Mouse (Mus musculus): Measurements from ENCODE around the gene Cds2. TPM values are rescaled to one million over a fixed set of nuclear protein-coding genes. Genes with fewer than 3 reads are reported as not detected.
"Not testable (repeated sequence)": the region's sequence is repeated elsewhere in the genome, so short reads cannot be mapped to it uniquely, and the experiment has no call there.

Cds2 gene
- polyA plus RNA-seq, 1 experiment from 2014 or later: 20.8 TPM

DNA sequence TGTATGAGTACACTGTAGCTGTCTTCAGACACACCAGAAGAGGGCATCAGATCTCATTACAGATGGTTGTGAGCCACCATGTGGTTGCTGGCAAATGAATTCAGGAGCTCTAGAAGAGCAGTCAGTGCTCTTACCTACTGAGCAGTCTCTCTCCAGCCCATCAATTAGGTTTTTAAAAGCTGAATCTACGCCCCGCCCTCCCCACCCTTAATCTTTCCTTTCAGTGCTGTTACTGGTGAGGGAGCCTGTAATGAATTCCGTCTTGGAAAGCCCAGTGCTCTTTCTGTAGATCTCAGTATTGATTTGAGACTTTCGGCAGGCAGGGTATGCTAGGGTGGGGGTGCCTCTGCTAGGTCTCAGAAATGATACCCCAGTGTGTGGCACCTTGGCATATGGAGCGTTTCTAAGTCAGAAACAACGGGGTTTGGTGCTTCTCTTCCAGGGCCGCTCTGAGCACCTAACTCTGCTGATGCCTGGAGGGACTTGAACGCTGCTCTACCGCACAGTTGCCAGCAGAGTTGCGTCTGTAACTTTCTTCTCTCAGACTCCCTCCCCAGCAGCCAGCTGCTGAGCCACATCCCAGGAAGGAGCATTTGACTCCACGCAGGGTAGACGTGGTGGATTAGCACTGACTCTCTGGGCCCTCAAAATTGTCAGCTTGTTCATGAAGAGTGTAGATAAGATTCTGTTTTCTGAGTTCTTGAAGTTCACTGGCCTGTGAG, 19.7 kb downstream of the Cds2 start:
- Histone ChIP-seq H3K27me3 (ENCODE audit: control insufficient read depth, insufficient read depth, low read length) (no peaks in the 10 kb centered on the region), H3K4me1 (ENCODE audit: control insufficient read depth, insufficient read depth, low read length) (peaks cover 32% of the 10 kb centered on the region), H3K9me3 (ENCODE audit: control insufficient read depth, low read depth, low read length) (no peaks in the 10 kb centered on the region), H3K4me3 (ENCODE audit: low read depth, low read length) (no peak overlapping the region), H3K27ac (ENCODE audit: low read length) (peak overlapping the region; percentile 82), H3K4me2 (replicated peaks; ENCODE audit: low read depth, low read length) (0 out of 2 replicates have a peak overlapping the region, but pooled peaks have one; percentile 7), H3K9ac (replicated peaks; ENCODE audit: low read depth, low read length) (no peak overlapping the region), H3K36me3 (ENCODE audit: control insufficient read depth, insufficient read depth, low read length) (no peaks in the 10 kb centered on the region)
- ATAC-seq (ENCODE audit: insufficient number of reproducible peaks, insufficient read depth, low FRiP score, low read depth): peak; percentile 53
- 28% methylated on average over 12 of the region's 12 CpGs for WGBS

GRCm38 (mm10) chr2:132283236-132284070, 20.5 kb downstream of the Cds2 start:
- Histone ChIP-seq H3K36me3 (ENCODE audit: control insufficient read depth, insufficient read depth, low read length) (no peaks in the 10 kb centered on the region), H3K4me3 (ENCODE audit: low read depth, low read length) (no peak overlapping the region), H3K4me1 (ENCODE audit: control insufficient read depth, insufficient read depth, low read length) (peaks cover 32% of the 10 kb centered on the region), H3K9me3 (ENCODE audit: control insufficient read depth, low read depth, low read length) (no peaks in the 10 kb centered on the region), H3K9ac (replicated peaks; ENCODE audit: low read depth, low read length) (no peak overlapping the region), H3K27ac (ENCODE audit: low read length) (peak overlapping the region; percentile 82), H3K27me3 (ENCODE audit: control insufficient read depth, insufficient read depth, low read length) (no peaks in the 10 kb centered on the region), H3K4me2 (replicated peaks; ENCODE audit: low read depth, low read length) (peak overlapping the region; percentile 7; the same call in 1 of the 2 replicates)
- ATAC-seq (ENCODE audit: insufficient number of reproducible peaks, insufficient read depth, low FRiP score, low read depth): peak; percentile 76
- WGBS: 49% methylated on average over 15 of the region's 15 CpGs

DNA sequence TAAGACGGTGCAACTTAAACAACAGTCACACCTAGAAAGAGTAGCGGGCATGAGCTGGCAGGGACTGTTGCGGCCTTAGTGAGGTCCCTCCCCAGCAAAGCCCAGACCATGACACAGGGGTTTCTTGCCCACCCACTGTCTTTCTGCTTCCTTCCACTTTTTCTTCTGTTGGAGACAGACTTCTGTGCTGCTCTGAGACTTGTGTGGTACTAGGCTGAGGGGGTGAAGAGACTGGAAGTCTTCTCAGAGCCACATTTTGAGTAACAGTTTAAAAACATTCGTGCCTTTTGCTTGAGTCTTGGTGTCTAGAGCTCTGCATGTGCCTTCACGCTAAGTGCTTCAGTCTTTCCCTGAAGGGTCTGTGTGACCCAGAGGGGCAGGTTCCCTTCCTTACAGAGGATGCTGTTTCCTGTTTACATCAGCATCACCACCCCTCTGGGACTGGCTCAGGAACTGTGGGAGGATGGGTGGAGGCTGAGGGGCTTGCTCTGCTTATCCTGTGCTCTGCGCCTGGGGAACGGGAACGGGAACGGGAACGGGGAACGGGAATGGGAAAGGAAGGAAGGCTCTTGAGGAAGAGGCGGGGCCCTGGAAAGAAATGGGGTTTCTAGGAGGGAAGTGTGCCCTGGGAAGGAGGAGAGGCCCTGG, 21.7 kb downstream of the Cds2 start:
- H3K27me3 ChIP-seq (ENCODE audit: control insufficient read depth, insufficient read depth, low read length): no peaks in the 10 kb centered on the region
- peak overlapping the region; percentile 82; the same call in 1 of the 2 replicates for H3K27ac ChIP-seq (ENCODE audit: low read length)
- ATAC-seq (ENCODE audit: insufficient number of reproducible peaks, insufficient read depth, low FRiP score, low read depth): 0 out of 2 replicates have a peak, but pooled peaks have one; percentile 43
- WGBS: 59% methylated on average over 12 of the region's 12 CpGs
- no peak overlapping the region for H3K9ac ChIP-seq (replicated peaks; ENCODE audit: low read depth, low read length)
- H3K4me1 ChIP-seq (ENCODE audit: control insufficient read depth, insufficient read depth, low read length): peaks cover 32% of the 10 kb centered on the region
- peak overlapping the region; percentile 23; the same call in 1 of the 2 replicates for H3K4me2 ChIP-seq (replicated peaks; ENCODE audit: low read depth, low read length)
- no peak overlapping the region for H3K4me3 ChIP-seq (ENCODE audit: low read depth, low read length)
- H3K9me3 ChIP-seq (ENCODE audit: control insufficient read depth, low read depth, low read length): no peaks in the 10 kb centered on the region
- H3K36me3 ChIP-seq (ENCODE audit: control insufficient read depth, insufficient read depth, low read length): no peaks in the 10 kb centered on the region

GRCm38 (mm10) chr2:132285722-132286121, 22.8 kb downstream of the Cds2 start:
- ATAC-seq (ENCODE audit: insufficient number of reproducible peaks, insufficient read depth, low FRiP score, low read depth); H3K4me2 ChIP-seq (replicated peaks; ENCODE audit: low read depth, low read length); H3K36me3 ChIP-seq (ENCODE audit: control insufficient read depth, insufficient read depth, low read length); H3K4me3 ChIP-seq (ENCODE audit: low read depth, low read length); H3K27ac ChIP-seq (ENCODE audit: low read length); H3K27me3 ChIP-seq (ENCODE audit: control insufficient read depth, insufficient read depth, low read length); H3K9ac ChIP-seq (replicated peaks; ENCODE audit: low read depth, low read length); H3K9me3 ChIP-seq (ENCODE audit: control insufficient read depth, low read depth, low read length): not testable (repeated sequence)
- peaks cover 32% of the 10 kb centered on the region for H3K4me1 ChIP-seq (ENCODE audit: control insufficient read depth, insufficient read depth, low read length)
- WGBS: 89% methylated on average over 5 of the region's 5 CpGs

DNA sequence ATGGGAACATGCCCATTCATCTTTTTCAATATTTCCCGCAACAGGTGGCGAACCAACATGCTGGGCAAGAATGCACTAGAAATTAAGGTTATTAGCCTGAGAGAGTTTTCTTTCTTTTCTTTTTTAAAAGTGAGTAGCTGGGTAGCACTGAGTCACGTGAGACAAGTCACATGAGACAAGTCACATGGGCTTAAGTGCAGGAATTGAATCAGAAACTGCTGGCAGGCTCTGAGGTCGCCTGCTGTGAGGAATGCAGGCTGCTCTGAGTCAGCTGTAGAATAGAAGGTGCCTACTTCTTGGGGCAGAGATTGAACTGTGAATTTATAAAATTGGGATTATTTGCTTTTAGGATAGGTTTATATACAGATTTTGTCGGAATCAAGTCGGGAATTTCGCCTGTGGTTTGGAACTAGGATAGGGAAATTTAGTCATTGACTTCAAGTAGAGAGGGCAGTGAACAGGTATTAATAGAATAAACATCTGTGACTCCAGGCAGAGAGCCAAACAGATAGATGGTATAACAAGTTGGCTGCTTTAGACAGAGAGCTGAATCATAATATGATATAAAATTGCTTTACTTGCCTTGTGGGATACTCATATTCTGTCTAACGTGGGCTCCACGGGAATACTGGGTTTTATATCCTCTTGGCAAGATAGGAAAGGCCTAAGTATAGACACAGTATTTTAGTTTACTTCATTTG, 23.6 kb downstream of the Cds2 start:
- H3K9ac ChIP-seq (replicated peaks; ENCODE audit: low read depth, low read length): no peak overlapping the region
- H3K36me3 ChIP-seq (ENCODE audit: control insufficient read depth, insufficient read depth, low read length): no peaks in the 10 kb centered on the region
- H3K4me1 ChIP-seq (ENCODE audit: control insufficient read depth, insufficient read depth, low read length): peaks cover 32% of the 10 kb centered on the region
- H3K4me2 ChIP-seq (replicated peaks; ENCODE audit: low read depth, low read length): no peak overlapping the region
- ATAC-seq (ENCODE audit: insufficient number of reproducible peaks, insufficient read depth, low FRiP score, low read depth): no peak
- no peaks in the 10 kb centered on the region for H3K27me3 ChIP-seq (ENCODE audit: control insufficient read depth, insufficient read depth, low read length)
- 81% methylated on average over 9 of the region's 9 CpGs for WGBS
- no peak overlapping the region for H3K4me3 ChIP-seq (ENCODE audit: low read depth, low read length)
- no peaks in the 10 kb centered on the region for H3K9me3 ChIP-seq (ENCODE audit: control insufficient read depth, low read depth, low read length)
- H3K27ac ChIP-seq (ENCODE audit: low read length): no peak overlapping the region

GRCm38 (mm10) chr2:132289213-132289612, 26.3 kb downstream of the Cds2 start:
- 68% methylated on average over 5 of the region's 7 CpGs for WGBS
- not testable (repeated sequence) for H3K4me2 ChIP-seq (replicated peaks; ENCODE audit: low read depth, low read length); H3K4me1 ChIP-seq (ENCODE audit: control insufficient read depth, insufficient read depth, low read length); ATAC-seq (ENCODE audit: insufficient number of reproducible peaks, insufficient read depth, low FRiP score, low read depth); H3K9ac ChIP-seq (replicated peaks; ENCODE audit: low read depth, low read length); H3K36me3 ChIP-seq (ENCODE audit: control insufficient read depth, insufficient read depth, low read length); H3K27ac ChIP-seq (ENCODE audit: low read length); H3K9me3 ChIP-seq (ENCODE audit: control insufficient read depth, low read depth, low read length); H3K27me3 ChIP-seq (ENCODE audit: control insufficient read depth, insufficient read depth, low read length); H3K4me3 ChIP-seq (ENCODE audit: low read depth, low read length)

DNA sequence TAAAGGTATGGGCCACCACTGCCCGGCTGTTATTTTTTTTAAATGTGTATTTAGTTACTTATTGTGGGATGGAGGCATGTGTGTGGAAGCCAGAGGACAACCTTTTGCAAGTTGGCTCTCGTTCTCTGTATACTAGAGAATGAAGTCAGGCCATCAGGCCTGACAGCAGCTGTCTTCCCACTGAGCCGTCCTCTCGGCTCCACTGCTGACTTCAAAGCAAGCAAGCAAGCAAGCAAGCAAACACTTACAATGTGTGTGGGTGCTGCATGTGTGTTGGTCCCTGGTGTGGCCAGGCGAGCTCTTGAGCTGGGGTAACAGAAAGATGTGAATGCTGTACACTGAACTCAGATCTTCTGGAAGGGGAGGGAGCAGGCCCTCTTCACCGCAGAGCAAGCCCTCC, 27.9 kb downstream of the Cds2 start:
- H3K27ac ChIP-seq (ENCODE audit: low read length): no peak overlapping the region
- ATAC-seq (ENCODE audit: insufficient number of reproducible peaks, insufficient read depth, low FRiP score, low read depth): no peak
- H3K9me3 ChIP-seq (ENCODE audit: control insufficient read depth, low read depth, low read length): no peaks in the 10 kb centered on the region

GRCm38 (mm10) chr2:132291265-132291664, 28.3 kb downstream of the Cds2 start:
- Histone ChIP-seq H3K4me2 (replicated peaks; ENCODE audit: low read depth, low read length) (no peak overlapping the region), H3K9me3 (ENCODE audit: control insufficient read depth, low read depth, low read length) (no peaks in the 10 kb centered on the region), H3K4me3 (ENCODE audit: low read depth, low read length) (no peak overlapping the region), H3K27ac (ENCODE audit: low read length) (no peak overlapping the region; the same call in 1 of the 2 replicates), H3K27me3 (ENCODE audit: control insufficient read depth, insufficient read depth, low read length) (no peaks in the 10 kb centered on the region), H3K4me1 (ENCODE audit: control insufficient read depth, insufficient read depth, low read length) (no peaks in the 10 kb centered on the region), H3K9ac (replicated peaks; ENCODE audit: low read depth, low read length) (no peak overlapping the region), H3K36me3 (ENCODE audit: control insufficient read depth, insufficient read depth, low read length) (peaks cover 18% of the 10 kb centered on the region)
- WGBS: 83% methylated on average over 3 of the region's 3 CpGs
- no peak for ATAC-seq (ENCODE audit: insufficient number of reproducible peaks, insufficient read depth, low FRiP score, low read depth)

More for the DNA sequence above, 27.9 kb downstream of the Cds2 start:
- Histone ChIP-seq H3K4me1 (ENCODE audit: control insufficient read depth, insufficient read depth, low read length) (no peaks in the 10 kb centered on the region), H3K27me3 (ENCODE audit: control insufficient read depth, insufficient read depth, low read length) (no peaks in the 10 kb centered on the region), H3K4me3 (ENCODE audit: low read depth, low read length) (no peak overlapping the region), H3K9ac (replicated peaks; ENCODE audit: low read depth, low read length) (no peak overlapping the region), H3K36me3 (ENCODE audit: control insufficient read depth, insufficient read depth, low read length) (peaks cover 17% of the 10 kb centered on the region), H3K4me2 (replicated peaks; ENCODE audit: low read depth, low read length) (no peak overlapping the region)
- WGBS: 72% methylated on average over 6 of the region's 6 CpGs

All from stomach, embryonic 14.5 days (tissue).